Mouse (Mus musculus) heart, adult 2 months (tissue): ENCODE data around the gene Adar.

Source experiments
- CTCF ChIP-seq: fragments of 200-600 bp; IDR thresholded peaks from 2 replicates; pipeline ENCODE4 v1.8.1; 2022; ENCODE audit warnings: antibody characterized with exemption, mild to moderate bottlenecking, moderate library complexity
- EP300 ChIP-seq: fragments of 200-500 bp; IDR thresholded peaks from 2 replicates; pipeline ENCODE4 v1.6.1; 2011; ENCODE audit warnings: low read depth, low read length, control low read depth; ENCODE audit not compliant: insufficient read depth
- POLR2A ChIP-seq: fragments of 200-500 bp; IDR thresholded peaks from 2 replicates; pipeline ENCODE4 v1.6.1; 2011; ENCODE audit warnings: mild to moderate bottlenecking, low read depth, low read length, control low read depth; ENCODE audit not compliant: insufficient read depth

DNA sequence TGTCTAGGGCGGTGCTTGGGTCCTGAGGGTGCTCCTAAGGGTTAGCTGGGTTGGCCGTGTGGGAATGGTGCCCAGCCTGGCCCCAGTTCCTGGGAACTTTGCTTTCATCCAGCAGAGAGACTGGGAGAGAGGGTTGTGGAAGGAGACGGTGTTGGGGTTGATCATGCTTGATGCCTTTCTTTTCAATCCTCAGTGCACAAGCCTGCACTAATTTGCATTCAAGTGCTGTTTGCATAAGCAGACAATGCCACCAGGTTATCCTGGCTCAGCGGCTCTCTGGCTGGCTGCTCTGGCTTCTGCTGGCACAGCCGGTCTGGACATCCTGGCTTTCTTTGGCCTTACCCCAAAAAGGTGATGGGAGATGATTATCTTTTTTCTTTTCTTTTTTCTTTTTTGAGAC, 37.2 kb upstream of the Adar start:
- no peak for TF ChIP-seq CTCF
- TF ChIP-seq POLR2A, result no peak
- no peak for TF ChIP-seq EP300
